Mouse (Mus musculus): ENCODE measurements around the gene Nbea. TPM values are rescaled to one million over a fixed set of nuclear protein-coding genes. Genes with fewer than 3 reads are reported as not detected.

Nbea gene
- total and polyA plus RNA-seq, 2 experiments from 2014 or later, result 6.0 to 17.3 TPM

GRCm38 (mm10) chr3:55750445-55751065, 432.9 kb downstream of the Nbea start:
- H3K9me3 ChIP-seq (replicated peaks; ENCODE audit: control insufficient read depth, low read length), result no peaks in the 10 kb centered on the region
- peaks cover 5% of the 10 kb centered on the region; the same call in 1 of the 2 replicates for H3K4me1 ChIP-seq (ENCODE audit: control insufficient read depth, insufficient read depth)
- H3K9ac ChIP-seq (replicated peaks; ENCODE audit: low read depth, low read length), result no peak overlapping the region
- TF ChIP-seq EP300 (IDR thresholded peaks at IDR 0.05; ENCODE audit: low read depth) (no peak), CTCF (IDR thresholded peaks at IDR 0.05; ENCODE audit: low read depth) (no peak)
- no peak overlapping the region for H3K4me2 ChIP-seq (ENCODE audit: low read depth, low read length)
- WGBS, result 81% methylated on average over 11 of the region's 11 CpGs
- DNase-seq (ENCODE audit: low spot score) (no peak), ATAC-seq (ENCODE audit: insufficient read depth, low read depth) (no peak)
- H3K27me3 ChIP-seq (ENCODE audit: control insufficient read depth, insufficient read depth, low read length), result no peaks in the 10 kb centered on the region
- H3K4me3 ChIP-seq (ENCODE audit: low read depth, low read length), result no peak overlapping the region
- H3K36me3 ChIP-seq (replicated peaks; ENCODE audit: control insufficient read depth, insufficient read depth, low read length), result no peaks in the 10 kb centered on the region
- no peak overlapping the region for H3K27ac ChIP-seq (ENCODE audit: low read depth)

DNA sequence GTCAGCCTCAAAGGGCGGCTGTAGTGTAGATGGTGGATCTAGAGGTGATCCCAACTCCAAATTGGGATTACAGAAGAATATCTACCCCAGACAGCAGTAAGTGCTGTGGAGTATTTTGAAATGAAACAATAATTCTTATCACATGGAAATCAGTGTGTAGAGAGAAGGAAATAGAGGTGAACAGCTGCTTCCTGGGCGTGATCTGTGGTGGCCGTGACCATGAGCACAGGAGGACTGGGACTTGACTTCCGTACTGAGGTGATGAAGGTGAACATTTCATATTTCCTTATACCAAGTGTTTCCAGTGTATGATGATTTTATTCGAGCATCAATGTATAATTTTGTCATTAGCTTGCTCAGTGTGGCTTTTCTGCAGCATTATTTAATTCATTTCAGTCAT, 439.6 kb downstream of the Nbea start:
- no peaks in the 10 kb centered on the region for H3K36me3 ChIP-seq (replicated peaks; ENCODE audit: control insufficient read depth, insufficient read depth, low read length)
- no peak overlapping the region for H3K4me2 ChIP-seq (ENCODE audit: low read depth, low read length)
- H3K9ac ChIP-seq (replicated peaks; ENCODE audit: low read depth, low read length), result no peak overlapping the region
- H3K27ac ChIP-seq (ENCODE audit: low read depth), result no peak overlapping the region
- ATAC-seq (ENCODE audit: insufficient read depth, low read depth) (no peak), DNase-seq (ENCODE audit: low spot score) (no peak)
- WGBS, result 65% methylated on average over 5 of the region's 5 CpGs
- no peaks in the 10 kb centered on the region for H3K9me3 ChIP-seq (replicated peaks; ENCODE audit: control insufficient read depth, low read length)
- no peak for TF ChIP-seq EP300 (IDR thresholded peaks at IDR 0.05; ENCODE audit: low read depth)
- no peaks in the 10 kb centered on the region for H3K27me3 ChIP-seq (ENCODE audit: control insufficient read depth, insufficient read depth, low read length)
- H3K4me1 ChIP-seq (ENCODE audit: control insufficient read depth, insufficient read depth), result no peaks in the 10 kb centered on the region; the same call in 1 of the 2 replicates
- H3K4me3 ChIP-seq (ENCODE audit: low read depth, low read length), result no peak overlapping the region

- ATAC-seq (ENCODE audit: insufficient read depth, low read depth) (peak; percentile 55; the same call in 1 of the 2 replicates), DNase-seq (ENCODE audit: low spot score) (no peak)
- H3K36me3 ChIP-seq (replicated peaks; ENCODE audit: control insufficient read depth, insufficient read depth, low read length), result no peaks in the 10 kb centered on the region
- no peaks in the 10 kb centered on the region; the same call in 1 of the 2 replicates for H3K4me1 ChIP-seq (ENCODE audit: control insufficient read depth, insufficient read depth)
- 50% methylated on average over 4 of the region's 4 CpGs for WGBS
- H3K9me3 ChIP-seq (replicated peaks; ENCODE audit: control insufficient read depth, low read length), result no peaks in the 10 kb centered on the region
- no peak overlapping the region for H3K4me2 ChIP-seq (ENCODE audit: low read depth, low read length)
- no peak overlapping the region for H3K4me3 ChIP-seq (ENCODE audit: low read depth, low read length)
- H3K27ac ChIP-seq (ENCODE audit: low read depth), result no peak overlapping the region
- H3K27me3 ChIP-seq (ENCODE audit: control insufficient read depth, insufficient read depth, low read length), result no peaks in the 10 kb centered on the region
- H3K9ac ChIP-seq (replicated peaks; ENCODE audit: low read depth, low read length), result no peak overlapping the region
- TF ChIP-seq EP300 (IDR thresholded peaks at IDR 0.05; ENCODE audit: low read depth), result no peak
- TF ChIP-seq CTCF (IDR thresholded peaks at IDR 0.05; ENCODE audit: low read depth), result no peak
Measured at GRCm38 (mm10) chr3:55742654-55743053, 440.8 kb downstream of the Nbea start.

DNA sequence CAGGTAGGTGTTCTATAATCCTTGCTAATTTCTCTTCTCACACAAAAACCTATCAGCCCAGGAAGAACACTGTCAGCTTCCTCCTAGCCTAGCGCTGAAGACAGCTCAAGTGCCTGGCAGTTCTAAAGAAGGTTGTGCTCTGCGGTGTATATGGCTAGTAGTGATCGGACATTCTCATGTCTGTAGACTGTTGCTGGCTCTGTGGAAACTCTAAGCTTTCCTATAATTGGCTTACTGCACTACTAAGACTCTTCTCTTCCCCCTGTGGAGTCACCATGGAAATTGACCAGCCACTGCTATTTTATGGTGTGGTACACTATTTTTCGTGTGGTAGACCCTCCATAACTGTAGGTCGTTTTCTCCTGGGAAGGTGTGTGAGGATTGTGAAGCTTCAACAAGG, 441.3 kb downstream of the Nbea start:
- Histone ChIP-seq H3K9me3 (replicated peaks; ENCODE audit: control insufficient read depth, low read length) (no peaks in the 10 kb centered on the region), H3K27me3 (ENCODE audit: control insufficient read depth, insufficient read depth, low read length) (no peaks in the 10 kb centered on the region), H3K36me3 (replicated peaks; ENCODE audit: control insufficient read depth, insufficient read depth, low read length) (no peaks in the 10 kb centered on the region), H3K9ac (replicated peaks; ENCODE audit: low read depth, low read length) (no peak overlapping the region), H3K27ac (ENCODE audit: low read depth) (no peak overlapping the region), H3K4me3 (ENCODE audit: low read depth, low read length) (no peak overlapping the region), H3K4me1 (ENCODE audit: control insufficient read depth, insufficient read depth) (no peaks in the 10 kb centered on the region; the same call in 1 of the 2 replicates), H3K4me2 (ENCODE audit: low read depth, low read length) (no peak overlapping the region)
- DNase-seq (ENCODE audit: low spot score) (no peak), ATAC-seq (ENCODE audit: insufficient read depth, low read depth) (no peak)
- 71% methylated on average over 5 of the region's 5 CpGs for WGBS
- TF ChIP-seq EP300 (IDR thresholded peaks at IDR 0.05; ENCODE audit: low read depth), result no peak
- TF ChIP-seq CTCF (IDR thresholded peaks at IDR 0.05; ENCODE audit: low read depth), result no peak

- DNase-seq (ENCODE audit: low spot score), result no peak
- WGBS, result 78% methylated on average over 6 of the region's 6 CpGs
- ATAC-seq (ENCODE audit: insufficient read depth, low read depth), result no peak
Measured at GRCm38 (mm10) chr3:55741428-55741827, 442.1 kb downstream of the Nbea start.

DNA sequence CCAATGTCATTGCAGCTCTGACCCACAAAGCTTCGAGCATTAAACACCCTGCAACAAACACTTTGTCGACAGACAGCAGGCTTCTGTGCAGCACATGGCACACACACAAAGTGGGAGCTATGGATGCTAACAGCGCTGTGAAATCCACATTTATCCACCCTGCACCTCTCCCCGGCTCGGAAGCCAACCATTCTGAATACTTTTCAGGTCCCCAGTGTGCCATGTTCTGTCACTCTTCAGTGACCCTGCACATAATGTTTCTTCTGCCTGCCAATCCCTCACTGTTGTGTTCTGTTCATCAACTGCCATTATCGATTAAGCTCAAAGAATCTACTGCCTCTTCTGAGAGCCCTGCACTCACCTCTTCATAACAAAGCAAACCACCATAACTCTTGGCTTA, 449.8 kb downstream of the Nbea start:
- DNase-seq (ENCODE audit: low spot score), result no peak
- H3K27me3 ChIP-seq (ENCODE audit: control insufficient read depth, insufficient read depth, low read length), result no peaks in the 10 kb centered on the region
- H3K9me3 ChIP-seq (replicated peaks; ENCODE audit: control insufficient read depth, low read length), result no peaks in the 10 kb centered on the region
- H3K4me1 ChIP-seq (ENCODE audit: control insufficient read depth, insufficient read depth), result no peaks in the 10 kb centered on the region
- H3K4me3 ChIP-seq (ENCODE audit: low read depth, low read length), result no peak overlapping the region
- no peak overlapping the region for H3K4me2 ChIP-seq (ENCODE audit: low read depth, low read length)
- ATAC-seq (ENCODE audit: insufficient read depth, low read depth), result no peak
- whole genome bisulfite sequencing, result 89% methylated on average over 6 of the region's 6 CpGs
- TF ChIP-seq CTCF (IDR thresholded peaks at IDR 0.05; ENCODE audit: low read depth) (no peak), EP300 (IDR thresholded peaks at IDR 0.05; ENCODE audit: low read depth) (no peak)
- H3K27ac ChIP-seq (ENCODE audit: low read depth), result no peak overlapping the region
- no peaks in the 10 kb centered on the region for H3K36me3 ChIP-seq (replicated peaks; ENCODE audit: control insufficient read depth, insufficient read depth, low read length)
- no peak overlapping the region for H3K9ac ChIP-seq (replicated peaks; ENCODE audit: low read depth, low read length)

More at GRCm38 (mm10) chr3:55741428-55741827, 442.1 kb downstream of the Nbea start:
- Histone ChIP-seq H3K27ac (ENCODE audit: low read depth) (no peak overlapping the region), H3K4me3 (ENCODE audit: low read depth, low read length) (no peak overlapping the region), H3K36me3 (replicated peaks; ENCODE audit: control insufficient read depth, insufficient read depth, low read length) (no peaks in the 10 kb centered on the region), H3K9me3 (replicated peaks; ENCODE audit: control insufficient read depth, low read length) (no peaks in the 10 kb centered on the region), H3K9ac (replicated peaks; ENCODE audit: low read depth, low read length) (no peak overlapping the region), H3K4me2 (ENCODE audit: low read depth, low read length) (no peak overlapping the region), H3K27me3 (ENCODE audit: control insufficient read depth, insufficient read depth, low read length) (no peaks in the 10 kb centered on the region), H3K4me1 (ENCODE audit: control insufficient read depth, insufficient read depth) (no peaks in the 10 kb centered on the region; the same call in 1 of the 2 replicates)
- TF ChIP-seq EP300 (IDR thresholded peaks at IDR 0.05; ENCODE audit: low read depth), result no peak
- no peak for TF ChIP-seq CTCF (IDR thresholded peaks at IDR 0.05; ENCODE audit: low read depth)

Measured in heart, postnatal 0 days (tissue).